Mouse (Mus musculus) ES-Bruce4 (cell line): ENCODE data around the gene Gse1.

ENCODE experiments used
- CTCF ChIP-seq: IDR thresholded peaks from one replicate; pipeline ENCODE4 v1.8.1; 2011; ENCODE audit warnings: low read depth, low read length
- POLR2A ChIP-seq: IDR thresholded peaks from one replicate; pipeline ENCODE4 v1.8.1; 2011; ENCODE audit warnings: low read length; ENCODE audit not compliant: insufficient read depth

DNA sequence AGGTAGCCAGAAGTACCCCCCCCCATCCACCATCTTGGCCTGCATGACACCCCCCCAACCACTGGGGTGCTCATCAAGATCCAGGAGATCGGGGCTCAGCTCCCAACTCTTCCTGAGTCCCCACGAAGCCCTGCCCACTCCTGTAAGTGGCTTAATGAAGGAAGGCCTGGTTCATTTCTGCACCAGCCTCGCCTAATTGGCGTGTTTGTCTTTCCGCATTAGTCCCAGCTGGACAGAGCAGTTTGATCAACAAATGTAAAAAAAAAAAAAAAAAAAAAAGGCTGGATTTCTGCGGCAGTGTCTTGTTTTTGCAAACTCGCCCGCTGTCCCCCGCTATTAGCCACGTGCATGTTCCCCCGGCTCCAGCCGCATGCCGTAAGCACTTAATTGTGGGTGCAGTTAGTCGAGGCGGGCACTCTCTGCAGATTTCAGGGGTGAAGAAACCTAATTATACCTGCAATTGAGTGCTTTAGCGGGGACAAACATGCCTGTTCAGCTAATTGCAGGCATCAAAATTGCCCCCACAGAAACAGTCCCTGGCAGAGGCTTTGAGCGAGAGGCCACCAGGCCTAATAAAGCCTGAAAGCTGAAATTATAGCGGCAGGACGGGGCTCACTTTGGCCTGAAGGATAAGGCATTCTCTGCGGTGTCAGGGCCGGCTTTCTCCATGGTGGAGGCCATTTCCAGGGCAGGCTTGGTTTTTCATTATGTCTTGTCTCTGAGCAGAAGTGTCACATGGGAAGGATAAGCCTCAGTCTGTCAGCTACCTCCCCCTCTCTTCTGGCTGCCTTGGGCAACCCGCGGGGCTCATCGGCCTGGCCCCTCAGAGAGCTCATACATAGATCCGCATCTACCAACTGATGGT, 248.7 kb downstream of the Gse1 start:
- TF ChIP-seq CTCF = no peak
- no peak for TF ChIP-seq POLR2A
